Mouse (Mus musculus) testis, postnatal 10 days (tissue): ENCODE results near the gene Plxnc1.

Experiments used
- DNase-seq: peaks from one replicate; pipeline ENCODE4 v3.0.0; 2021; ENCODE audit warnings: low spot score

The Plxnc1 gene

GRCm38 (mm10) chr10:94818781-94819665, 125.6 kb downstream of the Plxnc1 start:
- no peak for DNase-seq

- DNase-seq = no peak
Observed at GRCm38 (mm10) chr10:94818127-94818526, 126.5 kb downstream of the Plxnc1 start.

GRCm38 (mm10) chr10:94811907-94812851, 132.5 kb downstream of the Plxnc1 start:
- no peak for DNase-seq

- DNase-seq = no peak
Observed at GRCm38 (mm10) chr10:94809946-94810472, 134.6 kb downstream of the Plxnc1 start.

- DNase-seq = no peak
Observed at GRCm38 (mm10) chr10:94808275-94808674, 136.4 kb downstream of the Plxnc1 start.

GRCm38 (mm10) chr10:94807323-94807722, 137.3 kb downstream of the Plxnc1 start:
- DNase-seq = no peak

GRCm38 (mm10) chr10:94804909-94805220, 139.8 kb downstream of the Plxnc1 start:
- DNase-seq = no peak

- no peak for DNase-seq
Observed at GRCm38 (mm10) chr10:94804029-94804908, 140.4 kb downstream of the Plxnc1 start.

GRCm38 (mm10) chr10:94800677-94801354, 143.8 kb downstream of the Plxnc1 start:
- DNase-seq = no peak

GRCm38 (mm10) chr10:94799485-94800239, 145.0 kb downstream of the Plxnc1 start:
- DNase-seq = no peak

GRCm38 (mm10) chr10:94798128-94798527, 146.5 kb downstream of the Plxnc1 start:
- DNase-seq = no peak

GRCm38 (mm10) chr10:94794666-94795244, 149.9 kb downstream of the Plxnc1 start:
- DNase-seq = no peak

- DNase-seq = no peak
Observed at GRCm38 (mm10) chr10:94793914-94794313, 150.7 kb downstream of the Plxnc1 start.

- no peak for DNase-seq
Observed at GRCm38 (mm10) chr10:94789205-94789604, 155.4 kb downstream of the Plxnc1 start.

- DNase-seq = no peak
Observed at GRCm38 (mm10) chr10:94780618-94781262, 163.9 kb downstream of the Plxnc1 start.

- DNase-seq = no peak
Observed at GRCm38 (mm10) chr10:94779319-94779718, 165.3 kb downstream of the Plxnc1 start.

- DNase-seq = no peak
Observed at GRCm38 (mm10) chr10:94777576-94777975, 167.1 kb downstream of the Plxnc1 start.

GRCm38 (mm10) chr10:94771496-94771895, 173.1 kb downstream of the Plxnc1 start:
- DNase-seq = no peak

- DNase-seq = no peak
Observed at GRCm38 (mm10) chr10:94747011-94747410, 197.6 kb downstream of the Plxnc1 start.
